ENCODE assay signal across 30 mouse cellular contexts in the genomic region with DNA sequence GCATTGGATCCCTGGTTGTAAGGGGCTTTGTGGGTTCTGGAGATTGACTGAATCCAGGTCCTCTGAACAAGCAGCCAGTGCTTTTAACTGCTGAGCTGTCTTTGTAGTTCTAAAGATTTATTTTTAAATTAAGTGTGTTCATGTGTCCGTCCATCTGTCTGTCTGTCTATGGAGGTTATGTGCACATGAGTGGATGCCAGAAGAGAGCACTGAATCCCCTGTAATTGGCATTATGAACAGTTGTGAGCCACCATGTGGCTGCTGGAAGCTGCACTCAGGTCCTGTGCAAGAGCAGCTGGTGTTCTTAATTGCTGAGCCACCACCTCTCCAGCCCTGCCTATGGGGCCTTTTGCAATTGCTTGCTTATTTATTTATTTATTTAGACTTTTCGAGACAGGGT. TPM values are rescaled to one million over a fixed set of nuclear protein-coding genes. Genes with fewer than 3 reads are reported as not detected.
"Had no signal": no experiment of that assay in that cellular context is flagged by ENCODE, and none has a peak within 500 bp of the region (broad histone marks: within the 10 kb centered on the region; RNA-seq: fewer than 3 reads in every experiment).

No protein-coding gene starts in this region.

- H3K9me3 ChIP-seq: kidney, embryonic 15.5 days; liver, embryonic 13.5 days; neural tube, embryonic 13.5 days; stomach, embryonic 15.5 days had no signal

- H3K27ac ChIP-seq: kidney, embryonic 15.5 days; liver, embryonic 13.5 days; neural tube, embryonic 13.5 days; stomach, embryonic 15.5 days had no signal

- H3K4me1 ChIP-seq: kidney, embryonic 15.5 days; neural tube, embryonic 13.5 days; stomach, embryonic 15.5 days had no signal

- H3K36me3 ChIP-seq: kidney, embryonic 15.5 days; liver, embryonic 13.5 days; neural tube, embryonic 13.5 days; stomach, embryonic 15.5 days had no signal

- H3K27me3 ChIP-seq: kidney, embryonic 15.5 days; liver, embryonic 13.5 days; neural tube, embryonic 13.5 days; stomach, embryonic 15.5 days had no signal

- H3K4me2 ChIP-seq: kidney, embryonic 15.5 days; liver, embryonic 13.5 days; midbrain, embryonic 11.5 days; neural tube, embryonic 13.5 days; stomach, embryonic 15.5 days had no signal

- DNase-seq: kidney, adult 8-10 months; kidney, postnatal 14 days; kidney, postnatal 4 days; liver, embryonic 13.5 days; lung, adult 2 months; lung, postnatal 14 days; lung, postnatal 4 days; midbrain, embryonic 14.5 days; right cerebral cortex, adult 18-20 months; right cerebral cortex, postnatal 14 days; right cerebral cortex, postnatal 4 days; spleen, adult 18-20 months; thymus, postnatal 25 days had no signal

- H3K9ac ChIP-seq: kidney, embryonic 15.5 days; liver, embryonic 13.5 days; neural tube, embryonic 13.5 days; stomach, embryonic 15.5 days had no signal

- H3K4me3 ChIP-seq: kidney, embryonic 15.5 days; liver, embryonic 13.5 days; myocyte; neural tube, embryonic 13.5 days; stomach, embryonic 15.5 days had no signal

RNA-seq across cellular contexts. Expression of gene Syce3, which starts 12.2 kb away (rescaled TPM):
- total RNA-seq: layer of hippocampus, adult 18-20 months; layer of hippocampus, postnatal 14 days; liver, adult 2 months; megakaryocyte progenitor cell, adult 5-6 weeks; megakaryocyte-erythroid progenitor cell, adult 5-6 weeks; monocyte, adult 5-6 weeks; neutrophil, adult 5-6 weeks had no signal
- polyA plus RNA-seq: kidney, embryonic 15.5 days; limb, embryonic 11.5 days; limb, embryonic 14.5 days; liver, adult 2 months; liver, embryonic 13.5 days; liver, embryonic 16.5 days; lung, adult 2 months; lung, embryonic 16.5 days; midbrain, embryonic 11.5 days; midbrain, embryonic 14.5 days; myocyte; neural tube, embryonic 13.5 days; stomach, embryonic 15.5 days; thymus, postnatal 0 days had no signal

RNA-seq across cellular contexts. Expression of gene Klhdc7b, which starts 13.4 kb away (rescaled TPM):
- total RNA-seq: megakaryocyte-erythroid progenitor cell, adult 5-6 weeks; monocyte, adult 5-6 weeks; neutrophil, adult 5-6 weeks had no signal
- polyA plus RNA-seq: kidney, embryonic 15.5 days; limb, embryonic 11.5 days; limb, embryonic 14.5 days; liver, embryonic 13.5 days; liver, embryonic 16.5 days; midbrain, embryonic 11.5 days; midbrain, embryonic 14.5 days; myocyte; neural tube, embryonic 13.5 days; stomach, embryonic 15.5 days; thymus, postnatal 0 days had no signal

RNA-seq across cellular contexts. Expression of gene Odf3b, which starts 19.1 kb away (rescaled TPM):
- total RNA-seq: monocyte, adult 5-6 weeks; neutrophil, adult 5-6 weeks had no signal
- polyA plus RNA-seq: limb, embryonic 11.5 days; myocyte had no signal

RNA-seq across cellular contexts. Expression of gene Tymp, which starts 21.3 kb away (rescaled TPM):
- total RNA-seq: megakaryocyte-erythroid progenitor cell, adult 5-6 weeks had no signal
